Mouse (Mus musculus) bone marrow macrophage, adult 2 months (primary cell): ENCODE measurements around the gene Fmnl3.

Source experiments
- CTCF ChIP-seq: IDR thresholded peaks from 2 replicates; pipeline ENCODE4 v1.5.1; 2012; ENCODE audit warnings: low read depth, mild to moderate bottlenecking, low read length, moderate library complexity
- POLR2A ChIP-seq: IDR thresholded peaks from 2 replicates; pipeline ENCODE4 v1.6.1; 2012; ENCODE audit warnings: mild to moderate bottlenecking, low read depth, low read length, borderline replicate concordance

- TF ChIP-seq CTCF (no peak), POLR2A (no peak)
Measured at GRCm38 (mm10) chr15:99276095-99276494, 94.2 kb downstream of the Fmnl3 start.
